Mouse (Mus musculus): Measurements from ENCODE around the gene Sdr42e1. TPM values are rescaled to one million over a fixed set of nuclear protein-coding genes. Genes with fewer than 3 reads are reported as not detected.

Sdr42e1 gene
- total RNA-seq, 1 experiment: 1.7 TPM

GRCm38 (mm10) chr8:117646440-117646839, 27.0 kb downstream of the Sdr42e1 start:
- DNase-seq (ENCODE audit: low read depth, low spot score): no peak
- Histone ChIP-seq H3K27ac (ENCODE audit: insufficient read depth, low read depth, low read length, poor library complexity, severe bottlenecking) (no peak overlapping the region), H3K36me3 (ENCODE audit: control insufficient read depth, insufficient read depth, low read length, poor library complexity, severe bottlenecking) (no peaks in the 10 kb centered on the region), H3K9ac (ENCODE audit: insufficient read depth, low read depth, low read length, poor library complexity, severe bottlenecking) (no peak overlapping the region), H3K4me1 (ENCODE audit: control insufficient read depth in 2 of 2, insufficient read depth in 2 of 2, low read length in 2 of 2, poor library complexity in 1 of 2) (peaks cover 0 to 4% of the 10 kb centered on the region in 2 experiments; a peak in 1 of 4 replicates), H3K9me3 (ENCODE audit: control insufficient read depth, insufficient read depth, low read depth, low read length) (no peaks in the 10 kb centered on the region), H3K4me3 (ENCODE audit: insufficient read depth in 1 of 2, low read depth in 1 of 2, low read length in 2 of 2, poor library complexity in 1 of 2, severe bottlenecking in 1 of 2) (no peak overlapping the region)
- TF ChIP-seq ZNF384 (IDR thresholded peaks at IDR 0.05; ENCODE audit: low read depth, low read length): no peak
- no peak for TF ChIP-seq HCFC1 (IDR thresholded peaks at IDR 0.05; ENCODE audit: borderline replicate concordance, insufficient read depth, low read length)
- TF ChIP-seq MAFK (IDR thresholded peaks at IDR 0.05; ENCODE audit: insufficient read depth, low read depth, low read length): no peak
- no peak for TF ChIP-seq ZC3H11A (IDR thresholded peaks at IDR 0.05; ENCODE audit: borderline replicate concordance, low read depth, low read length)
- TF ChIP-seq CHD2 (IDR thresholded peaks at IDR 0.05; ENCODE audit: low read depth, low read length): no peak
- in situ Hi-C loops (cut with MboI; ENCODE audit: low sequenced_read_pairs in 2 of 2, unreplicated experiment in 2 of 2): no loop called here

GRCm38 (mm10) chr8:117646020-117646419, 27.5 kb downstream of the Sdr42e1 start:
- no peak overlapping the region for H3K27ac ChIP-seq (ENCODE audit: insufficient read depth, low read depth, low read length, poor library complexity, severe bottlenecking)
- in situ Hi-C loops (cut with MboI; ENCODE audit: low sequenced_read_pairs in 2 of 2, unreplicated experiment in 2 of 2): no loop called here
- peak; percentile 40 for DNase-seq (ENCODE audit: low read depth, low spot score)
- H3K9ac ChIP-seq (ENCODE audit: insufficient read depth, low read depth, low read length, poor library complexity, severe bottlenecking): no peak overlapping the region
- peak; percentile 41; the same call in 1 of the 2 replicates for TF ChIP-seq ZC3H11A (IDR thresholded peaks at IDR 0.05; ENCODE audit: borderline replicate concordance, low read depth, low read length)
- TF ChIP-seq HCFC1 (IDR thresholded peaks at IDR 0.05; ENCODE audit: borderline replicate concordance, insufficient read depth, low read length): no peak
- TF ChIP-seq CHD2 (IDR thresholded peaks at IDR 0.05; ENCODE audit: low read depth, low read length): no peak
- TF ChIP-seq MAFK (IDR thresholded peaks at IDR 0.05; ENCODE audit: insufficient read depth, low read depth, low read length): no peak
- TF ChIP-seq ZNF384 (IDR thresholded peaks at IDR 0.05; ENCODE audit: low read depth, low read length): no peak
- H3K9me3 ChIP-seq (ENCODE audit: control insufficient read depth, insufficient read depth, low read depth, low read length): no peaks in the 10 kb centered on the region
- H3K36me3 ChIP-seq (ENCODE audit: control insufficient read depth, insufficient read depth, low read length, poor library complexity, severe bottlenecking): no peaks in the 10 kb centered on the region
- peaks cover 0 to 4% of the 10 kb centered on the region in 2 experiments; a peak in 1 of 4 replicates for H3K4me1 ChIP-seq (ENCODE audit: control insufficient read depth in 2 of 2, insufficient read depth in 2 of 2, low read length in 2 of 2, poor library complexity in 1 of 2)
- no peak overlapping the region for H3K4me3 ChIP-seq (ENCODE audit: insufficient read depth in 1 of 2, low read depth in 1 of 2, low read length in 2 of 2, poor library complexity in 1 of 2, severe bottlenecking in 1 of 2)

- H3K9ac ChIP-seq (ENCODE audit: insufficient read depth, low read depth, low read length, poor library complexity, severe bottlenecking): no peak overlapping the region
- no peak for DNase-seq (ENCODE audit: low read depth, low spot score)
- no peak overlapping the region for H3K27ac ChIP-seq (ENCODE audit: insufficient read depth, low read depth, low read length, poor library complexity, severe bottlenecking)
- H3K9me3 ChIP-seq (ENCODE audit: control insufficient read depth, insufficient read depth, low read depth, low read length): no peaks in the 10 kb centered on the region
- TF ChIP-seq ZNF384 (IDR thresholded peaks at IDR 0.05; ENCODE audit: low read depth, low read length): no peak
- TF ChIP-seq MAFK (IDR thresholded peaks at IDR 0.05; ENCODE audit: insufficient read depth, low read depth, low read length): no peak
- no peak for TF ChIP-seq CHD2 (IDR thresholded peaks at IDR 0.05; ENCODE audit: low read depth, low read length)
- no peak for TF ChIP-seq ZC3H11A (IDR thresholded peaks at IDR 0.05; ENCODE audit: borderline replicate concordance, low read depth, low read length)
- peaks cover 0 to 4% of the 10 kb centered on the region in 2 experiments; a peak in 1 of 4 replicates for H3K4me1 ChIP-seq (ENCODE audit: control insufficient read depth in 2 of 2, insufficient read depth in 2 of 2, low read length in 2 of 2, poor library complexity in 1 of 2)
- no peak overlapping the region for H3K4me3 ChIP-seq (ENCODE audit: insufficient read depth in 1 of 2, low read depth in 1 of 2, low read length in 2 of 2, poor library complexity in 1 of 2, severe bottlenecking in 1 of 2)
- no peaks in the 10 kb centered on the region for H3K36me3 ChIP-seq (ENCODE audit: control insufficient read depth, insufficient read depth, low read length, poor library complexity, severe bottlenecking)
- in situ Hi-C loops (cut with MboI; ENCODE audit: low sequenced_read_pairs in 2 of 2, unreplicated experiment in 2 of 2): no loop called here
Measured at GRCm38 (mm10) chr8:117645486-117645885, 28.0 kb downstream of the Sdr42e1 start.

GRCm38 (mm10) chr8:117639631-117640030, 33.9 kb downstream of the Sdr42e1 start:
- TF ChIP-seq CHD2 (IDR thresholded peaks at IDR 0.05; ENCODE audit: low read depth, low read length) (no peak), ZNF384 (IDR thresholded peaks at IDR 0.05; ENCODE audit: low read depth, low read length) (no peak), ZC3H11A (IDR thresholded peaks at IDR 0.05; ENCODE audit: borderline replicate concordance, low read depth, low read length) (no peak), MAFK (IDR thresholded peaks at IDR 0.05; ENCODE audit: insufficient read depth, low read depth, low read length) (no peak)
- Histone ChIP-seq H3K36me3 (ENCODE audit: control insufficient read depth, insufficient read depth, low read length, poor library complexity, severe bottlenecking) (no peaks in the 10 kb centered on the region; the same call in 1 of the 2 replicates), H3K9me3 (ENCODE audit: control insufficient read depth, insufficient read depth, low read depth, low read length) (no peaks in the 10 kb centered on the region), H3K4me3 (ENCODE audit: insufficient read depth in 1 of 2, low read depth in 1 of 2, low read length in 2 of 2, poor library complexity in 1 of 2, severe bottlenecking in 1 of 2) (no peak overlapping the region), H3K4me1 (ENCODE audit: control insufficient read depth in 2 of 2, insufficient read depth in 2 of 2, low read length in 2 of 2, poor library complexity in 1 of 2) (no peaks in the 10 kb centered on the region), H3K27ac (ENCODE audit: insufficient read depth, low read depth, low read length, poor library complexity, severe bottlenecking) (no peak overlapping the region), H3K9ac (ENCODE audit: insufficient read depth, low read depth, low read length, poor library complexity, severe bottlenecking) (no peak overlapping the region)
- in situ Hi-C loops (cut with MboI; ENCODE audit: low sequenced_read_pairs in 2 of 2, unreplicated experiment in 2 of 2): no loop called here
- DNase-seq (ENCODE audit: low read depth, low spot score): no peak

GRCm38 (mm10) chr8:117637462-117637861, 36.0 kb downstream of the Sdr42e1 start:
- no peak for DNase-seq (ENCODE audit: low read depth, low spot score)
- no peak overlapping the region for H3K27ac ChIP-seq (ENCODE audit: insufficient read depth, low read depth, low read length, poor library complexity, severe bottlenecking)
- H3K36me3 ChIP-seq (ENCODE audit: control insufficient read depth, insufficient read depth, low read length, poor library complexity, severe bottlenecking): no peaks in the 10 kb centered on the region; the same call in 1 of the 2 replicates
- no peak overlapping the region for H3K4me3 ChIP-seq (ENCODE audit: insufficient read depth in 1 of 2, low read depth in 1 of 2, low read length in 2 of 2, poor library complexity in 1 of 2, severe bottlenecking in 1 of 2)
- in situ Hi-C loops (cut with MboI; ENCODE audit: low sequenced_read_pairs in 2 of 2, unreplicated experiment in 2 of 2): no loop called here
- no peaks in the 10 kb centered on the region for H3K9me3 ChIP-seq (ENCODE audit: control insufficient read depth, insufficient read depth, low read depth, low read length)
- H3K4me1 ChIP-seq (ENCODE audit: control insufficient read depth in 2 of 2, insufficient read depth in 2 of 2, low read length in 2 of 2, poor library complexity in 1 of 2): 0 out of 4 replicates have a peak, but pooled peaks cover 0 to 2% of the 10 kb centered on the region in 2 experiments
- no peak overlapping the region for H3K9ac ChIP-seq (ENCODE audit: insufficient read depth, low read depth, low read length, poor library complexity, severe bottlenecking)
- TF ChIP-seq ZNF384 (IDR thresholded peaks at IDR 0.05; ENCODE audit: low read depth, low read length) (0 out of 2 replicates have a peak, but pooled peaks have one; percentile 43), HCFC1 (IDR thresholded peaks at IDR 0.05; ENCODE audit: borderline replicate concordance, insufficient read depth, low read length) (no peak)
